Mouse (Mus musculus): Measurements from ENCODE around the gene Olfr73. TPM values are rescaled to one million over a fixed set of nuclear protein-coding genes. Genes with fewer than 3 reads are reported as not detected.
"Not testable (repeated sequence)": the region's sequence is repeated elsewhere in the genome, so short reads cannot be mapped to it uniquely, and the experiment has no call there.

The Olfr73 gene
- not detected for polyA plus RNA-seq (2017; shearing (Covaris generic))

DNA sequence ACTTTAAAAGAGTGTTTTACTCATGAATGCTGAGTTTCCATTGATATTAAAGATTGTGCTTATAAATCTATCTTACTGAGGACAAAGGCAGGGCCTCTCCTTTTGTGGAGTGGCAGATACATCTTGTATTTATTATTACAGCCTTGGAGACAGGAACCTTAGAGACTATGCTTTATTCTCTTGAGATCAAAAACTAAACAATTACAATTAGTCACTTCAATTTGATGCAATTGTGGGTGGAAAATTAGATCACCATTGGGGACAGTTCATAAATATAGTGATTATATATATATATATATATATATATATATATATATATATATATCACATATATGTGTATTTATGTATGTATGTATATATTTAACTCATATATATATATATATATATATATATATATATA is at the start of gene Olfr73:
Gene Olfr73, minus strand, starts transcription at position 101 of the 400 bp plus-strand sequence.
- ATAC-seq = no peak

DNA sequence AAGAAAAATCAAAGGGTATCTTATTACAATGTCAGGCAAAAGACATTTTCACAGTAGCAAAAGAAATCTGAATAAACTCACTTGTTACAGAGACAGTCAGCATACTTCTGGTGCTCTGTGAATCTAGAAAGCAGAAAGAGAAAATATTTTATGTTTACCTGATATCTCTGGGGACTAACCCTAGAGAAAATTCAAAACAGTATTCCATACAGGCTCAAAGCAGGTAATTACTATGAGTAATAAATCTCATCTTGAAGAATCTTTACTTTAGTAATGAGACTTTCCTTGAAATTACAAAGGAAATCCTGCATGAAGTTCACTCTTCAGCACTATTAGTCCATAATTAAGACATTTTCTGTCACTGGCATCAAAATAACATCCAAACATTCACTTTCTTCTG is 34.2 kb upstream of the Olfr73 start, which contains the start of gene Olfr1163:
Gene Olfr1163, minus strand, starts transcription at position 101 of the 400 bp plus-strand sequence.
- no peak for ATAC-seq

DNA sequence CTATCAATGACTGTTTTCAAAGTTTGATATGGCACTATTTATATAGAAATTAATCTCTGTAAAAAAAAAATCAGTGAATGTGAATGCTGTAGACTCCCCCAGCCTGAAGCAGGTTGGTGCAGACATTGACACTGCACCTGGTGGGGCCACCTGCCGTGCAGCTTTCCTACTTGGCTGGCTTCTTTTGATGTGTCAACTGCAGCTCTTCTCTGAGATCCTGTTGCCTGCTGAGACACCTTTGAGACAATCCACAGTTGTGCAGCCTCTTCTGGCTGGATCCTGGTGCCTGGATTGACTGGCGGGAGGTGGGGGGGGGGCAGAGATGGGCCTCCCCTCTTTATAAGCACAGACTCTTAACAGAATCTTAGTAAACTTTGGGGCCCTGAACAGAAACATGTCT is 26.1 kb upstream of the Olfr73 start:
- ATAC-seq = no peak

DNA sequence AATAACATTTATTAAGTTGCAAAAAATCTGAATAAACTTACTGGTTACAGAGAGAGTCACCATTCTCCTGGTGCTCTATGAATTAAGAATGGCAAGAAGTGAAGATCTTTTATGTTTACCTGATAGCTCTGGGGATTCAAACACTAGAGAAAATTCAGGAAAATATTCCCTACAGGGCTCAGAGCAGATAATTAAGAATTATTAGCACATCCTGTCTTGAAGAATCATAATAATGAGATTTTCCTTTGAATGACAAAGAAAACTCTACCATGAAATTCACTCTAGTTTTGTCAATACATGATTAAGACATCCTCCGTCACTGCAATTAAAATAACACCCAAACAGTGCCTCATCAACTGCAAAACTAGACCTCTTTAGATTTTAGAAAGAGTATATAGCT is 13.5 kb upstream of the Olfr73 start, which contains the start of gene Olfr1162:
Gene Olfr1162, minus strand, starts transcription at position 101 of the 400 bp plus-strand sequence.
- no peak for ATAC-seq

DNA sequence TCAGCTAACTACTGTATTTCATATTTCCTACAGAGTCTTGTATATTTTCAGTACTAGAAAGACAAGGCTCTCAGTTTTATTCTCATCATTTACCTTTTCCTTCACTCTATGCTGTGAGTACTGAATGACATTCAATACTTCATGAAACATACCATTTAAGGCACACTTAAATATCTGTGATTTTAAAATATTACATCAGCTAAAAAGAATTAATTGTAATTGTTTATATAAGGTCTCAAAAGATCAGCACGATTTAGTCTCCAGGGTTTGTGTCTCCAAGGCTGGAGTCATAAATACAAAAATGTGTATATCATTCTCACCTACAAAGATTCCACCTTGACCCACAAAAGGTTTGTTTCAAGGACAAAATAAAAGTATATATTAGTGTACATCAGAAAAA is 15.0 kb downstream of the Olfr73 start, which contains the start of gene Olfr1161:
Gene Olfr1161, plus strand, starts transcription at position 301 of the 400 bp plus-strand sequence.
- not testable (repeated sequence) for ATAC-seq

DNA sequence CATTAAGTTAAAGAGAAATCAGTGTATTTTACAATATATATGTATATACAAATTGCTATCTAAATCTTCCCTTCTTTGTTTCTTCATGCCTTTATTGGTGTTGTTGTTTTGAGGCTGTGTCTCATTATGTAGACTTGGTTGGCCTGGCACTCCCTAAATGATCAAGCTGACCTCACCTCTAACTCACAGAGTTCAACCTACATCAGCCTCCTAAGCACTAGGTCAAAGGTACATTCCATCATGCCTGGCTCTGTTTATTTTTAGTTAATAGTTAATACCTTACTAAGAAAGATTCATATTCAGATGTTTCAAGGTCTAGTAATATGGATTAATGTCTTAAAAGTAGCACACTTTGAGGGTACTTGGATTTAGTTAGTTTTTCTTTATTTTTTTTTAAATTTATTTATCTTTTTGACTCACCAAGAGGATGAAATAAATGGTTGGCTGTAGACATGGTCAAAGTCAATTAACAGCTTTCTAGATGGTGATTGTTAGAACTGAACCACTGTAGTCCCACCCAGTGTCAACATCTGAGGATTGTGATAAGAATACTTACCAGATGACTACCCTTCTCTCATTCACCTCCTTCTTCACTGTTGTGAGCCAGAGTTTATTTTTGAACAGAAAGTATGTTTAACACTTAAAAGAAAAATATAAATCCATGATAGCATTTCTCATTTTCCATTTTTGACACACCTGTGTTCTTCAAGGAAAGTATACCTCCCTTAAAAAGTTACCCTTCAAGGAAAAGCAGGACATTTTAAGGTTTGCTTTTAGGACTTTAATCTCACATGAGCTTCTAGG is 29.8 kb downstream of the Olfr73 start, which contains the start of gene Olfr1160:
Gene Olfr1160, minus strand, starts transcription at position 754 of the 804 bp plus-strand sequence.
- no peak for ATAC-seq

DNA sequence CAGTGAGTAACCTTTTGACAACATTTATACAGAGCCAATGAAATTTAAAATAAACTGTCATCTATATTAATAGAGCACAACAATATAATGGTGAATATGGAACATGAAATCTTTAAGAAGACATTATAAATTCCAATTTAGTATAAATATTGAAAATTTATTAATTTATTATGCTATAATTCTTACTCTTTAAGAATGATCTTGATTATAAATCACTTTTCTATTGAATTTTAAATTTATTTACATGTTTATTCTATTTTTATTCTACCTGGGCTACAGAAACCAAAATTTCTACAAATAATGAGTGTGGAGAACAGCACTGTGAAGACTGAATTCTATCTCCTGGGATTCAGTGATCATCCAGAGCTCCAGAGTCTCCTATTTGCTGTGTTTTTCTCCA is 47.7 kb downstream of the Olfr73 start, which contains the start of gene Olfr1158:
Gene Olfr1158, plus strand, starts transcription at position 301 of the 400 bp plus-strand sequence.
- ATAC-seq = no peak

Other genes with a start within 250 kb of the Olfr73 start
- gene Olfr1143, start 237.1 kb downstream of the Olfr73 start, polyA plus RNA-seq (2017; shearing (Covaris generic)) = not detected
- gene Olfr1145, start 227.9 kb downstream of the Olfr73 start, polyA plus RNA-seq (2017; shearing (Covaris generic)) = not detected
- not detected for gene Olfr1148, start 207.2 kb downstream of the Olfr73 start, polyA plus RNA-seq (2017; shearing (Covaris generic))
- gene Olfr1150-ps1, start 193.7 kb downstream of the Olfr73 start, polyA plus RNA-seq (2017; shearing (Covaris generic)) = not detected
- not detected for gene Olfr1151, start 181.8 kb downstream of the Olfr73 start, polyA plus RNA-seq (2017; shearing (Covaris generic))
- gene Olfr1152, start 171.2 kb downstream of the Olfr73 start, polyA plus RNA-seq (2017; shearing (Covaris generic)) = under 1 TPM in 1 of 2 experiments, not detected in 1; 0.08 TPM
- under 1 TPM in 1 of 2 experiments, not detected in 1; 0.34 TPM for gene Olfr1153, start 142.7 kb downstream of the Olfr73 start, polyA plus RNA-seq (2017; shearing (Covaris generic))
- gene Olfr1154, start 132.5 kb downstream of the Olfr73 start, polyA plus RNA-seq (2017; shearing (Covaris generic)) = not detected
- not detected for gene Olfr1155, start 92.6 kb downstream of the Olfr73 start, polyA plus RNA-seq (2017; shearing (Covaris generic))
- gene Olfr1156, start 84.6 kb downstream of the Olfr73 start, polyA plus RNA-seq (2017; shearing (Covaris generic)) = under 1 TPM in 1 of 2 experiments, not detected in 1; 0.13 TPM
- under 1 TPM in 1 of 2 experiments, not detected in 1; 0.11 TPM for gene Olfr1157, start 69.4 kb downstream of the Olfr73 start, polyA plus RNA-seq (2017; shearing (Covaris generic))
- gene Olfr74, start 63.0 kb downstream of the Olfr73 start, polyA plus RNA-seq (2017; shearing (Covaris generic)) = not detected
- not detected for gene Olfr1158, start 47.6 kb downstream of the Olfr73 start, polyA plus RNA-seq (2017; shearing (Covaris generic))
- under 1 TPM in 1 of 2 experiments, not detected in 1; 0.05 TPM for gene Olfr1160, start 29.4 kb downstream of the Olfr73 start, polyA plus RNA-seq (2017; shearing (Covaris generic))
- not detected for gene Olfr1161, start 14.9 kb downstream of the Olfr73 start, polyA plus RNA-seq (2017; shearing (Covaris generic))
- under 1 TPM in 1 of 2 experiments, not detected in 1; 0.13 TPM for gene Olfr1162, start 13.4 kb upstream of the Olfr73 start, polyA plus RNA-seq (2017; shearing (Covaris generic))
- under 1 TPM in 1 of 2 experiments, not detected in 1; 0.32 TPM for gene Olfr1163, start 34.1 kb upstream of the Olfr73 start, polyA plus RNA-seq (2017; shearing (Covaris generic))
- gene Olfr1164, start 56.3 kb upstream of the Olfr73 start, polyA plus RNA-seq (2017; shearing (Covaris generic)) = not detected
- gene Olfr1166, start 90.6 kb upstream of the Olfr73 start, polyA plus RNA-seq (2017; shearing (Covaris generic)) = not detected
- not detected for gene Olfr1167, start 117.5 kb upstream of the Olfr73 start, polyA plus RNA-seq (2017; shearing (Covaris generic))
- gene Olfr1168, start 144.2 kb upstream of the Olfr73 start, polyA plus RNA-seq (2017; shearing (Covaris generic)) = not detected
- not detected for gene Olfr1170, start 190.6 kb upstream of the Olfr73 start, polyA plus RNA-seq (2017; shearing (Covaris generic))
- under 1 TPM in 1 of 2 experiments, not detected in 1; 0.13 TPM for gene Olfr1173, start 242.2 kb upstream of the Olfr73 start, polyA plus RNA-seq (2017; shearing (Covaris generic))